17 mouse cellular contexts compared by ENCODE assay signal in the genomic region with DNA sequence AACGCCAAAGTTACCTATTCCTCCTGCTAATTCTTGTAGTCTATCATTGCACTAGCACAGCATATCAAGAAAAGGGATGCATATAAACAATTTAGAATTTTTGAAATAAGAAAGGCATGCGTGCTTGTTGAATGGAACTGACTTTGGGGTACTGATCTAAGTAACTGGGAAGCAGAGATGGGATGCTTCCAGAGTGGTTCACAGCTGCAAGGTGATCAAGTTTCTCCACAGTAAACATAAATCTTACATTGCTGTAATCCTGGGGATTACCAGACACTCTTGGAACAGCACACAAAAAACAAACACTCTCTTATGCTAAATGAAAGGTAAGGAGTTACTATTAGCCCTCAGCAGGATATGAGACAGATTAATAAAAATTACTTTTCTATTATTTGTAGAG.
"Had no signal": no experiment of that assay in that cellular context is flagged by ENCODE, and none has a peak within 500 bp of the region (broad histone marks: within the 10 kb centered on the region; RNA-seq: fewer than 3 reads in every experiment).

No protein-coding gene starts in this region.

- H3K4me1 ChIP-seq: liver, embryonic 13.5 days; neural tube, embryonic 12.5 days; neural tube, embryonic 15.5 days had no signal

- H3K27me3 ChIP-seq: liver, embryonic 13.5 days; neural tube, embryonic 12.5 days; neural tube, embryonic 15.5 days had no signal

- H3K4me3 ChIP-seq: left cerebral cortex, adult 2 months; liver, embryonic 13.5 days; neural tube, embryonic 12.5 days; neural tube, embryonic 15.5 days had no signal

- H3K4me2 ChIP-seq: liver, embryonic 13.5 days; midbrain, embryonic 11.5 days; neural tube, embryonic 12.5 days; neural tube, embryonic 15.5 days had no signal

- DNase-seq: kidney, adult 9 months; kidney, postnatal 36 days; layer of hippocampus, postnatal 36 days; liver, embryonic 13.5 days; lung, adult 2 months; lung, postnatal 14 days; lung, postnatal 4 days; midbrain, embryonic 14.5 days; right cerebral cortex, adult 18-20 months; right cerebral cortex, postnatal 14 days; right cerebral cortex, postnatal 4 days; thymus, postnatal 25 days had no signal

- H3K9ac ChIP-seq: liver, embryonic 13.5 days; neural tube, embryonic 12.5 days; neural tube, embryonic 15.5 days had no signal

- H3K27ac ChIP-seq: left cerebral cortex, adult 2 months; liver, embryonic 13.5 days; neural tube, embryonic 12.5 days; neural tube, embryonic 15.5 days; stomach, postnatal 0 days had no signal

- H3K9me3 ChIP-seq: liver, embryonic 13.5 days; neural tube, embryonic 12.5 days; neural tube, embryonic 15.5 days had no signal
